Mouse (Mus musculus) embryonic facial prominence, embryonic 15.5 days (tissue): Measurements from ENCODE around the gene Auh. TPM values are rescaled to one million over a fixed set of nuclear protein-coding genes. Genes with fewer than 3 reads are reported as not detected.
A peak's percentile ranks its signal among the peaks of the same experiment; 100 is the strongest.

Experiments
- ATAC-seq: fragments of 200-750 bp; cut with Nextera tagmentation; 2 replicates; pipeline ENCODE4 v1.8.0; 2017; ENCODE audit warnings: low read depth, moderate TSS enrichment; ENCODE audit not compliant: insufficient number of reproducible peaks, low FRiP score, low TSS enrichment
- H3K27ac ChIP-seq: fragments of 300-500 bp; sonication (generic); replicated peaks from 2 replicates; pipeline ENCODE4 v1.5.1; 2015; ENCODE audit warnings: mild to moderate bottlenecking, inconsistent platforms
- H3K27me3 ChIP-seq: fragments of 300-500 bp; sonication (generic); 2 replicates; pipeline ENCODE4 v1.6.1; 2015; ENCODE audit warnings: inconsistent platforms
- H3K36me3 ChIP-seq: fragments of 300-500 bp; sonication (generic); 2 replicates; pipeline ENCODE4 v1.6.1; 2015; ENCODE audit warnings: mild to moderate bottlenecking, inconsistent platforms
- H3K4me1 ChIP-seq: fragments of 300-500 bp; sonication (generic); 2 replicates; pipeline ENCODE4 v1.6.1; 2015; ENCODE audit warnings: inconsistent platforms
- H3K4me2 ChIP-seq: fragments of 300-500 bp; sonication (generic); replicated peaks from 2 replicates; pipeline ENCODE4 v1.6.1; 2015; ENCODE audit warnings: mild to moderate bottlenecking, inconsistent platforms
- H3K4me3 ChIP-seq: fragments of 300-500 bp; sonication (generic); replicated peaks from 2 replicates; pipeline ENCODE4 v1.5.1; 2015; ENCODE audit warnings: mild to moderate bottlenecking, inconsistent platforms
- H3K9ac ChIP-seq: fragments of 300-500 bp; sonication (generic); 2 replicates; pipeline ENCODE4 v1.6.1; 2015; ENCODE audit warnings: inconsistent platforms
- H3K9me3 ChIP-seq: fragments of 300-500 bp; sonication (generic); replicated peaks from 2 replicates; pipeline ENCODE4 v1.6.1; 2016; ENCODE audit warnings: inconsistent platforms
- whole genome bisulfite sequencing: fragments of 180-500 bp; shearing (Covaris S2); methylation state at CpG from one replicate; pipeline ENCODE4 v1.1.7; 2015; 5-methylcytosine and 5-hydroxymethylcytosine counted together
- polyA plus RNA-seq: library from polyadenylated mRNA; unstranded; fragments of >200 nt; fragmentation: Nextera tagmentation; extraction: Ambion mirVana; gene quantifications from 2 replicates; pipeline ENCODE4 v1.2.1, GENCODE M21; 2015

The Auh gene
- polyA plus RNA-seq, 1 experiment from 2014 or later: 46.5 TPM

DNA sequence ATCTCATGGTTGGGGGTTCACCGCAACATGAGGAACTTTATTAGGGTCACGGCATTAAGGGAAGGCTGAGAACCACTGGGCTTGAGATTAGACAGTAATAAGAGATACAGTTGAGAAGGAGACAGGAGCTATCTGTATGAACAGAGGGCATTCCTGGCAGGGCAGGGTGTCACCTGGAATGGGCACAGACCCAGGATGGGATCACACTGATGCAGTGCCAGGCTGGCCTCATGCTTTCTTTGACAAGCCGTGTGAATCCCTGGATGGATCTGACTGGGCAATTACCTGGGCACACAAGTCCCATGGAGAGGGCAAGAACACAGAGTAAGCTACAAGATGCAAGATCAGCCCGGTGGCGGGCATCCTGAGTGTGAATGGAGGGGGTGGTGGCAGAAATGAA, 71.7 kb downstream of the Auh start:
- H3K4me3 ChIP-seq: no peak overlapping the region
- 91% methylated on average over 5 of the region's 5 CpGs for WGBS
- H3K36me3 ChIP-seq: no peaks in the 10 kb centered on the region
- no peak overlapping the region for H3K27ac ChIP-seq
- no peak overlapping the region for H3K9ac ChIP-seq
- no peaks in the 10 kb centered on the region for H3K27me3 ChIP-seq
- H3K4me2 ChIP-seq: no peak overlapping the region
- no peaks in the 10 kb centered on the region for H3K9me3 ChIP-seq
- H3K4me1 ChIP-seq: peaks cover 4% of the 10 kb centered on the region; the same call in 1 of the 2 replicates
- no peak for ATAC-seq

- H3K27ac ChIP-seq: no peak overlapping the region
- WGBS: 44% methylated on average over 1 of the region's 1 CpGs
- no peak overlapping the region for H3K4me3 ChIP-seq
- no peak for ATAC-seq
- H3K27me3 ChIP-seq: no peaks in the 10 kb centered on the region
- no peak overlapping the region for H3K4me2 ChIP-seq
- H3K36me3 ChIP-seq: no peaks in the 10 kb centered on the region
- no peaks in the 10 kb centered on the region for H3K9me3 ChIP-seq
- H3K9ac ChIP-seq: no peak overlapping the region
- no peaks in the 10 kb centered on the region; the same call in 1 of the 2 replicates for H3K4me1 ChIP-seq
These were observed 75.9 kb downstream of the Auh start for GRCm38 (mm10) chr13:52853536-52853935.

DNA sequence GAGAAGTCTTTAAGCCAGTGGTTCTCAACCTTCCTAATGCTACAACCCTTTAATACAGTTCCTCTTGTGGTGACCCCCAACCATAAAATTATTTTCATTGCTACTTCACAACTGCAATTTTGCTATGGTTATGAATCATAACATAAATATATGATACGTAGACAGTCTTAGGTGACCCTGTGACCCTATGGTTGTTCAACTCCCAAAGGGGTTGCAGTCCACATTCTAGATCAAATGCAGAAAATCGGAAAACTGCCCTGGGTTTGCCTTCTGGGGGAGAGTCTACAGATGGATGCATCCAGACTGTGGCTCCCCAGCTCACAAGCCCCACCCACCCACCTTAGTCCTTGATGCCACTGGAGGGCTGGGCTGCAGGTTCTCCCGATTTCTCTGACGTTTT, 77.6 kb downstream of the Auh start:
- H3K27ac ChIP-seq: no peak overlapping the region
- 68% methylated on average over 4 of the region's 4 CpGs for WGBS
- no peak overlapping the region for H3K9ac ChIP-seq
- no peak overlapping the region for H3K4me3 ChIP-seq
- H3K4me1 ChIP-seq: peaks cover 11% of the 10 kb centered on the region
- ATAC-seq: no peak
- no peaks in the 10 kb centered on the region for H3K9me3 ChIP-seq
- no peaks in the 10 kb centered on the region for H3K36me3 ChIP-seq
- H3K4me2 ChIP-seq: no peak overlapping the region
- no peaks in the 10 kb centered on the region for H3K27me3 ChIP-seq

DNA sequence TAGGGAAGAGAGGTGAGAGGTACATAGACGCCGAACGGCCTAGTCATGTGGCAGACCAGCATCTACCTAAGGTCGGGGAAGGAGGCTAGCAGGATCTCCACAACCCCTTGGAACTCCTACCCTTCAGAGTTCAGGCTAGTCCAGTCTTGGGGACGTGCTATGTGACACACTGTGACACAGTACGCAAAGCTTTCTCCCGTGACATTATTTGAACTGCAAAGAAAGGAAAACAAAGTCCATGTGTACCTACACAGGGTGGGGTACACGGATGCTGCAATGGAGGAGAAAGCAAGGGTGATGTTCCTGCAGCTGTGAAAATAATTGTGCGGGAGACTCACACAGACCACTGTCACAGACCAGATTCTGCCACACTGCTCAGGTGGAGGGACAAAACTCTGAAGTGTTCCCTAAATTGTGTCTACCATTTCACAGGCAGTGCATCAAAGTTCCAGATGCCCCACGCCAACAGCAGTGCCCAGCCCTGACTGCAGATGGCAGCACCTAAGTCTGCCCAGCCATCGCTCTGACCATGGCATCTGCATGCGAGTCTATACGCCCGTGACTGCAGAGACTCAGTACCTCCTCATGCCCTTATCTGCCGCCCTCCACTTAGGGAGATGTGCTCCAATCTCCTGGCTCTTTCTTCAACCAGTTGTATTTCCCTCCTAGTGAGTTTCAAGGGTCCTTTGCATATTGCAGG, 79.3 kb downstream of the Auh start:
- Histone ChIP-seq H3K27ac (no peak overlapping the region), H3K36me3 (no peaks in the 10 kb centered on the region), H3K27me3 (no peaks in the 10 kb centered on the region), H3K9ac (no peak overlapping the region), H3K9me3 (no peaks in the 10 kb centered on the region), H3K4me1 (peaks cover 13% of the 10 kb centered on the region), H3K4me3 (no peak overlapping the region), H3K4me2 (no peak overlapping the region)
- 85% methylated on average over 15 of the region's 15 CpGs for WGBS
- ATAC-seq: no peak

GRCm38 (mm10) chr13:52849394-52849801, 80.1 kb downstream of the Auh start:
- H3K4me3 ChIP-seq: no peak overlapping the region
- ATAC-seq: no peak
- no peak overlapping the region for H3K27ac ChIP-seq
- no peaks in the 10 kb centered on the region for H3K9me3 ChIP-seq
- 81% methylated on average over 9 of the region's 9 CpGs for WGBS
- H3K4me1 ChIP-seq: peaks cover 20% of the 10 kb centered on the region
- H3K36me3 ChIP-seq: no peaks in the 10 kb centered on the region
- H3K4me2 ChIP-seq: no peak overlapping the region
- no peaks in the 10 kb centered on the region for H3K27me3 ChIP-seq
- H3K9ac ChIP-seq: no peak overlapping the region

- no peak overlapping the region for H3K4me2 ChIP-seq
- no peaks in the 10 kb centered on the region for H3K36me3 ChIP-seq
- no peak for ATAC-seq
- H3K9me3 ChIP-seq: no peaks in the 10 kb centered on the region
- peaks cover 27% of the 10 kb centered on the region for H3K4me1 ChIP-seq
- peak overlapping the region; percentile 55; the same call in 1 of the 2 replicates for H3K27ac ChIP-seq
- no peak overlapping the region for H3K4me3 ChIP-seq
- 66% methylated on average over 8 of the region's 8 CpGs for WGBS
- no peak overlapping the region for H3K9ac ChIP-seq
- H3K27me3 ChIP-seq: no peaks in the 10 kb centered on the region
These were observed 82.0 kb downstream of the Auh start for GRCm38 (mm10) chr13:52847481-52847880.

DNA sequence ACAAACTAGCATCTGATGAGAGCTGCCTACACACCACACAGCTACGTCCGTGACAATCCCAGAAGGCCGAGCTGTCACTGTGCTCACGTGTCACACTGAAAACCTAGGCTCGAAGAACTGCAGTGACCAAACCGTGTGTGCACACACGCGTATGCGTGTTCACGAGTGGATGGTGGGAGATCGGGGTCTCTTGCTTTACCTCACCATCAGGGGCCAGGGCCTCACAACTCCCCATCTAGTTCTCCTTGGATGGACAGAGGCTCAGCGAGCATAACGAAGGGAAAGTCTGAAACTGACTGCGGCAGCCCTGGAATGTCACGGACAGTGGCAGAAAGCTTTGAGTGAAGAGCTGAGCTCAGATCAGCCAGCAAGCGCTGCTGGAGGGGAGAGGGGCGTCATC, 82.4 kb downstream of the Auh start:
- peak overlapping the region; percentile 55 for H3K27ac ChIP-seq
- no peaks in the 10 kb centered on the region for H3K27me3 ChIP-seq
- H3K4me1 ChIP-seq: peaks cover 27% of the 10 kb centered on the region
- no peaks in the 10 kb centered on the region for H3K9me3 ChIP-seq
- H3K9ac ChIP-seq: no peak overlapping the region
- H3K36me3 ChIP-seq: no peaks in the 10 kb centered on the region
- H3K4me2 ChIP-seq: no peak overlapping the region
- no peak overlapping the region for H3K4me3 ChIP-seq
- ATAC-seq: no peak
- WGBS: 83% methylated on average over 17 of the region's 17 CpGs

DNA sequence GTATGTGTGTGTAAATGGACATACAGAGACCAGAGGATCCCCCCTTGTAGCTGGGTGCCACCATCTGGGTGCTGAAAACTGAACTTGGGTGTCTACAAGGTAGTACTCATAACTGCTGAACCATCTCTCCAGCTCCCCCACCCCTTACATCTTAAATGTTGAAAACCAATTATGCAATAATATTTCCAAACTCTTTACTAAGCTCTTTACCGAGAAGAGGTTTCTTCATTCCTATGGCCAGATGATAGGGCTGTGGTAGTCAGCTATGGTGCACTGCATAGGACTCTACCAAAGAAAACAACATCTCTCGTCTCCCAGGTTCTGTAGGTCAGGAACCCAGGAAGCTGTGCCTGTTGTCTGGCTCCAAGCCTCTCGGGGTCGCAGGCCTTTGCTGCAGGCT, 83.9 kb downstream of the Auh start:
- WGBS: 89% methylated on average over 4 of the region's 4 CpGs
- no peak overlapping the region for H3K9ac ChIP-seq
- ATAC-seq: no peak
- no peaks in the 10 kb centered on the region for H3K27me3 ChIP-seq
- H3K4me3 ChIP-seq: no peak overlapping the region
- H3K27ac ChIP-seq: no peak overlapping the region
- H3K36me3 ChIP-seq: no peaks in the 10 kb centered on the region; the same call in 1 of the 2 replicates
- no peaks in the 10 kb centered on the region for H3K9me3 ChIP-seq
- peaks cover 27% of the 10 kb centered on the region for H3K4me1 ChIP-seq
- no peak overlapping the region for H3K4me2 ChIP-seq

- WGBS: 63% methylated on average over 10 of the region's 10 CpGs
- no peak for ATAC-seq
- H3K9me3 ChIP-seq: no peaks in the 10 kb centered on the region
These were observed 85.8 kb downstream of the Auh start for GRCm38 (mm10) chr13:52843536-52844178.

DNA sequence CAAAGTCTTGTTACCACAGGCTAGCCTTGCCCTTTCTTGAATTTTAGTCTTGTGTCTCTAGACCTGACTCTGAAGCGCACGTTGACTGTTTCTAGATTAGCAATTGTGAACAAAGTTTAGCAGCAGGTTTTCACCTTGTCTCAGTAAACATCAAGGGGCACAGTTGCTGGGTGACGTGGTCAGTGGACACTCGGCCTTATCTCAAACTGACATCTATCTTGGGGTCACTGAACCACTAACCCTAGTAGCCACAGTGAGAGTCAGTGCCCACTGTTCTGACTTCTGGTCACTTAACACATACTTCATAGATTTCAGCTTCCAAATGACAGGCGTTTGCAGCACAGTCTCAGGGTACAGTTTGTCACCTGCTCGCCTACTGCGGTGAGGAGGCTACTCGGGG, 93.2 kb downstream of the Auh start:
- Histone ChIP-seq H3K4me3 (no peak overlapping the region), H3K9me3 (no peaks in the 10 kb centered on the region), H3K4me2 (no peak overlapping the region), H3K27me3 (no peaks in the 10 kb centered on the region), H3K27ac (no peak overlapping the region), H3K4me1 (no peaks in the 10 kb centered on the region), H3K36me3 (peaks cover 33% of the 10 kb centered on the region; the same call in 1 of the 2 replicates), H3K9ac (no peak overlapping the region)
- no peak for ATAC-seq
- 88% methylated on average over 8 of the region's 8 CpGs for WGBS

More at GRCm38 (mm10) chr13:52843536-52844178, 85.8 kb downstream of the Auh start:
- Histone ChIP-seq H3K27me3 (no peaks in the 10 kb centered on the region), H3K36me3 (peaks cover 8% of the 10 kb centered on the region; the same call in 1 of the 2 replicates), H3K4me1 (peaks cover 27% of the 10 kb centered on the region), H3K9ac (no peak overlapping the region), H3K27ac (0 out of 2 replicates have a peak overlapping the region, but pooled peaks have one; percentile 11), H3K4me3 (no peak overlapping the region), H3K4me2 (no peak overlapping the region)

DNA sequence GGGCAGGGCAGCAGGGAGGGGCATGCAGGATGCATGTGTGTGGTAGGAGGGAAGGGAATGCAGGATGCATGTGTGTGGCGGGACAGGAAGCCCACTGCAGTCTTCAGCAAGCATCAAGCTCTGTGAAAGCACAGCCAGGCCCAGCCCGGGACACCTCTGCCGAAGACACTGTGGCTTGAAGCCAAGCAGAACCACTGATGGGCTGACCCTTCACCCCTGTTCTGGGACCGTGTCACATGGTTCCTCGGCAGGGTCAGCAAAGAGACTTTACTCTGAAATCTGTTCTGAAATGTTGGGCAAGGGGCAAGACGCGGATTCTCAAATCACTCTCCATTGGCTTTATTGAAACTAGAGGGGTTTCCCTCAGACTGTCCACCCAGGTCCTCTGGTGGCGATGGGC, 94.9 kb downstream of the Auh start:
- WGBS: 74% methylated on average over 8 of the region's 8 CpGs
- Histone ChIP-seq H3K9me3 (no peaks in the 10 kb centered on the region), H3K27ac (no peak overlapping the region), H3K36me3 (peaks cover 28% of the 10 kb centered on the region; the same call in 1 of the 2 replicates), H3K27me3 (no peaks in the 10 kb centered on the region), H3K9ac (no peak overlapping the region), H3K4me1 (no peaks in the 10 kb centered on the region), H3K4me3 (no peak overlapping the region), H3K4me2 (no peak overlapping the region)
- no peak for ATAC-seq
